Mouse (Mus musculus) heart, embryonic 11.5 days (tissue): ENCODE measurements around the gene Mapkbp1. TPM values are rescaled to one million over a fixed set of nuclear protein-coding genes. Genes with fewer than 3 reads are reported as not detected.
A peak's percentile ranks its signal among the peaks of the same experiment; 100 is the strongest.

Source experiments
- ATAC-seq: fragments of 200-750 bp; cut with Nextera tagmentation; replicated peaks from 2 replicates; pipeline ENCODE4 v1.8.0; 2017; ENCODE audit warnings: moderate library complexity; ENCODE audit not compliant: insufficient number of reproducible peaks, low FRiP score, low TSS enrichment
- H3K27ac ChIP-seq: fragments of 300-500 bp; sonication (generic); 2 replicates; pipeline ENCODE4 v1.5.1; 2014; ENCODE audit warnings: mild to moderate bottlenecking, low read depth, low read length
- H3K27me3 ChIP-seq: fragments of 300-500 bp; sonication (generic); 2 replicates; pipeline ENCODE4 v1.6.1; 2014; ENCODE audit warnings: mild to moderate bottlenecking, low read length, mixed read lengths; ENCODE audit not compliant: control insufficient read depth, insufficient read depth
- H3K36me3 ChIP-seq: fragments of 300-500 bp; sonication (generic); 2 replicates; pipeline ENCODE4 v1.6.1; 2014; ENCODE audit warnings: mild to moderate bottlenecking, low read length, moderate library complexity, mixed read lengths; ENCODE audit not compliant: control insufficient read depth, insufficient read depth
- H3K4me1 ChIP-seq: fragments of 300-500 bp; sonication (generic); 2 replicates; pipeline ENCODE4 v1.6.1; 2014; ENCODE audit warnings: low read length; ENCODE audit not compliant: control insufficient read depth, insufficient read depth
- H3K4me2 ChIP-seq: fragments of 300-500 bp; sonication (generic); 2 replicates; pipeline ENCODE4 v1.6.1; 2014; ENCODE audit warnings: mild to moderate bottlenecking, moderate library complexity
- H3K4me3 ChIP-seq: fragments of 300-500 bp; sonication (generic); 2 replicates; pipeline ENCODE4 v1.5.1; 2014; ENCODE audit warnings: low read depth, low read length
- H3K9ac ChIP-seq: fragments of 300-500 bp; sonication (generic); 2 replicates; pipeline ENCODE4 v1.6.1; 2014; ENCODE audit warnings: mild to moderate bottlenecking, low read depth, low read length, moderate library complexity
- H3K9me3 ChIP-seq: fragments of 300-500 bp; sonication (generic); replicated peaks from 2 replicates; pipeline ENCODE4 v1.6.1; 2016; ENCODE audit warnings: low read length; ENCODE audit not compliant: control insufficient read depth
- WGBS: fragments of 180-500 bp; shearing (Covaris S2); extraction: QIAGEN DNeasy Blood & Tissue Kit; methylation state at CpG from one replicate; pipeline ENCODE4 v1.1.7; 2014; ENCODE audit not compliant: insufficient replicate concordance; 5-methylcytosine and 5-hydroxymethylcytosine counted together
- polyA plus RNA-seq: library from polyadenylated mRNA; unstranded; fragments of >200 nt; fragmentation: Nextera tagmentation; extraction: Ambion mirVana; gene quantifications from 2 replicates; pipeline ENCODE4 v1.2.1, GENCODE M21; 2014

The Mapkbp1 gene
- polyA plus RNA-seq, 1 experiment from 2014 or later = 2.5 TPM

GRCm38 (mm10) chr2:119987441-119987840 lies 14.9 kb downstream of the Mapkbp1 start:
- no peaks in the 10 kb centered on the region for H3K9me3 ChIP-seq

GRCm38 (mm10) chr2:119988952-119989351 lies 16.5 kb downstream of the Mapkbp1 start:
- no peaks in the 10 kb centered on the region for H3K36me3 ChIP-seq
- H3K4me3 ChIP-seq = no peak overlapping the region
- ATAC-seq = no peak
- 86% methylated on average over 4 of the region's 4 CpGs for WGBS
- no peaks in the 10 kb centered on the region for H3K27me3 ChIP-seq
- H3K4me1 ChIP-seq = no peaks in the 10 kb centered on the region
- H3K27ac ChIP-seq = no peak overlapping the region
- H3K9ac ChIP-seq = no peak overlapping the region
- H3K4me2 ChIP-seq = no peak overlapping the region
- H3K9me3 ChIP-seq = no peaks in the 10 kb centered on the region

More at GRCm38 (mm10) chr2:119987441-119987840, 14.9 kb downstream of the Mapkbp1 start:
- ATAC-seq = no peak
- H3K27ac ChIP-seq = no peak overlapping the region
- H3K36me3 ChIP-seq = no peaks in the 10 kb centered on the region
- H3K4me2 ChIP-seq = no peak overlapping the region
- H3K4me3 ChIP-seq = no peak overlapping the region
- H3K27me3 ChIP-seq = no peaks in the 10 kb centered on the region
- WGBS = 92% methylated on average over 2 of the region's 2 CpGs
- H3K4me1 ChIP-seq = no peaks in the 10 kb centered on the region
- H3K9ac ChIP-seq = no peak overlapping the region

GRCm38 (mm10) chr2:119990881-119991280 lies 18.4 kb downstream of the Mapkbp1 start:
- Histone ChIP-seq H3K27me3 (no peaks in the 10 kb centered on the region), H3K27ac (no peak overlapping the region), H3K4me3 (no peak overlapping the region), H3K9ac (no peak overlapping the region), H3K9me3 (no peaks in the 10 kb centered on the region), H3K4me1 (peaks cover 4% of the 10 kb centered on the region; the same call in 1 of the 2 replicates), H3K4me2 (no peak overlapping the region), H3K36me3 (no peaks in the 10 kb centered on the region)
- ATAC-seq = no peak
- WGBS = 82% methylated on average over 6 of the region's 6 CpGs

DNA sequence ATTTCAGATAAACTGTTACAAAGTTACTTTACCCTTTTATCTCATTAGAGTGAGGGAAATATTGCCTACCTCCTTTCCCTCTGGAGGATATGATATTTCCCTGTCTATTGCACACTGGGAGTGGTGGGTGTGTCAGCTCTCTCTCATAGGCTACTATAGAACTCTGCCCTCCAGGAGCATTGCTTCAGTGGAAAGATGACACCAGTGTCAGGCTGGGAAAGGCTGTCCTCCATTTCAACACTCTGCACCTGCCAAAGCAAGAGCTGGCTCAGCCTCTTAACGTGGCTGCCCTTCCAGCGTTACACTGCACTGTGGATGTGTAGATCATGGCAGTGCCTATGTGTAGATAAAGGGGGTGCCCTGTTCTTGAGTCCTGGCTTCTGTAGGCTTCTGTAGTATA lies 19.9 kb downstream of the Mapkbp1 start:
- Histone ChIP-seq H3K27me3 (no peaks in the 10 kb centered on the region), H3K9ac (no peak overlapping the region), H3K4me2 (no peak overlapping the region), H3K27ac (no peak overlapping the region), H3K9me3 (no peaks in the 10 kb centered on the region), H3K36me3 (no peaks in the 10 kb centered on the region), H3K4me1 (peaks cover 4% of the 10 kb centered on the region; the same call in 1 of the 2 replicates), H3K4me3 (no peak overlapping the region)
- ATAC-seq = no peak
- WGBS = 69% methylated on average over 2 of the region's 2 CpGs

DNA sequence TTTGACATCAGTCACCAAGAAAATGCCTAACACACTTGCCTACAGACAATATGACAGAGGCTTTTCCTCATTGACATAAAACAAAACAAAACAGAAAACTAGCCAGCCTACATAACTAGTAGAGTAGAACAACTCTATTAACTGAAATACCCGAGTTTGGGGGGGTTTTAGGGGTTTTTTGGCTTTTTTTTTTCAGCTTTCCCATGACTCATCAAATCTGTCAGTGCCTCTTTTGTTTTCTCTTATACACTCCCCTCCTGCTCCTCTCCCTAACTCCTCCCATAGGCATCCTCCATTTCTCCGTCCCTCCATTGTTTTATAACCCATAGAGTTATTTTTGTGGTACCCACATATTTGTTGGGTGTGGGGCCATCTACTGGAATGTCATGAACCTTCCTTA lies 21.0 kb downstream of the Mapkbp1 start:
- no peak for ATAC-seq

DNA sequence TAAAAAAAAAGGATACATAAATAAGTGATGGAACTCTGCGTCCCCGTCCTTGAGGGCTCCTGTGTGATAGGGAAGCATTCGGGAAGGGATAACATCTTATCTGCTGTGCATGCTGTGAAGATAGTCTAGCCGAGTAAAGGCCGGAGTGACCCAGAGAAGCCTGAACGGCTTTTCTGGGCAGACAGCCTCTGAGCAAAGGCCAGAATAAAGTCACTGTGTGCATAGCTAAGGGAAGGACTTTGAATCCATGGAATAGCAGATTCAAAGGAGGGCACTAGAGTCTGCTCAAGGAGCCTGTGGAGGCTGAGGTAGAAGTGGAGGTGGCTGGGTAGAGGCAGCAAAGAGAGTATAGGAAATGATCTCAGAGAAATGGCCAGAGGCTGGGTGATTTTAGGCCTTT lies 22.3 kb downstream of the Mapkbp1 start:
- Histone ChIP-seq H3K4me2 (no peak overlapping the region), H3K9ac (no peak overlapping the region), H3K4me3 (no peak overlapping the region), H3K4me1 (peaks cover 4% of the 10 kb centered on the region; the same call in 1 of the 2 replicates), H3K27me3 (no peaks in the 10 kb centered on the region), H3K36me3 (no peaks in the 10 kb centered on the region), H3K27ac (peak overlapping the region; percentile 71; the same call in 1 of the 2 replicates), H3K9me3 (no peaks in the 10 kb centered on the region)
- WGBS = 56% methylated on average over 6 of the region's 6 CpGs
- no peak for ATAC-seq

More for the DNA sequence above, 21.0 kb downstream of the Mapkbp1 start:
- Histone ChIP-seq H3K4me2 (no peak overlapping the region), H3K4me3 (no peak overlapping the region), H3K36me3 (no peaks in the 10 kb centered on the region), H3K4me1 (peaks cover 4% of the 10 kb centered on the region; the same call in 1 of the 2 replicates), H3K27ac (no peak overlapping the region), H3K9ac (no peak overlapping the region), H3K9me3 (no peaks in the 10 kb centered on the region), H3K27me3 (no peaks in the 10 kb centered on the region)
- 51% methylated on average over 2 of the region's 2 CpGs for WGBS

- Histone ChIP-seq H3K4me3 (no peak overlapping the region), H3K27ac (peak overlapping the region; percentile 71), H3K36me3 (no peaks in the 10 kb centered on the region), H3K9me3 (no peaks in the 10 kb centered on the region), H3K9ac (no peak overlapping the region; the same call in 1 of the 2 replicates), H3K4me1 (peaks cover 5% of the 10 kb centered on the region), H3K4me2 (no peak overlapping the region), H3K27me3 (no peaks in the 10 kb centered on the region)
- ATAC-seq = 0 out of 2 replicates have a peak, but pooled peaks have one; percentile 39
- 46% methylated on average over 9 of the region's 9 CpGs for WGBS
Observed at GRCm38 (mm10) chr2:119995391-119996281, 23.1 kb downstream of the Mapkbp1 start.

GRCm38 (mm10) chr2:119997354-119997753 lies 24.9 kb downstream of the Mapkbp1 start:
- H3K36me3 ChIP-seq = no peaks in the 10 kb centered on the region

More at GRCm38 (mm10) chr2:119997354-119997753, 24.9 kb downstream of the Mapkbp1 start:
- ATAC-seq = no peak
- Histone ChIP-seq H3K4me2 (no peak overlapping the region), H3K9ac (no peak overlapping the region), H3K9me3 (no peaks in the 10 kb centered on the region), H3K4me3 (no peak overlapping the region), H3K27ac (no peak overlapping the region), H3K27me3 (no peaks in the 10 kb centered on the region), H3K4me1 (peaks cover 16% of the 10 kb centered on the region)
- 81% methylated on average over 4 of the region's 4 CpGs for WGBS
